Mouse (Mus musculus) inflammation-experienced regulatory T-cells, adult 6 months (primary cell): Measurements from ENCODE around the gene Rab12. TPM values are rescaled to one million over a fixed set of nuclear protein-coding genes. Genes with fewer than 3 reads are reported as not detected.

Source experiments
- ATAC-seq: one replicate; pipeline ENCODE4 v1.8.0; 2017
- polyA plus RNA-seq, 3 experiments: library from polyadenylated mRNA; unstranded; fragments of 100-300 nt; shearing (Covaris generic); gene quantifications; one replicate each; pipeline ENCODE4 v1.2.1; 2017

Gene Rab12
- polyA plus RNA-seq, 3 experiments from 2014 or later: 9.0 to 19.3 (median 19.0) TPM

- ATAC-seq: no peak
These were observed 71.6 kb downstream of the Rab12 start for GRCm38 (mm10) chr17:66447978-66448377.

DNA sequence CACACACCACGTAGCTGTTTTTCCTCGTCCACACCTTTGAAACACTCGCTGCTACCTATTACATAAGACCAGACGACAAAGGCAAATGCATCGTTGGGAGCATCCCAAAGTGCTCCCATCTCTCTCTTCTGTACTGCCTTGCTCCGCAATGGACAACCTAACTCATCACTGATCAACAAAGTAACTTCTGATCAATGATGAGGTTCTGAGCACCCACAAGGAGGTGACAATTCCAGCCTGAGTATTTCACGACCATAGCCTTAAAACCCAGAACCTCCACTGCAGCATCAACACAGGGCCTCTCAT lies 72.6 kb downstream of the Rab12 start:
- no peak for ATAC-seq

- ATAC-seq: no peak
These were observed 73.1 kb downstream of the Rab12 start for GRCm38 (mm10) chr17:66446196-66447006.

Other genes with a start within 250 kb of the Rab12 start
- under 1 TPM in 1 of 3 experiments, not detected in 2; 0.39 TPM for gene Mtcl1, start 70.0 kb downstream of the Rab12 start, polyA plus RNA-seq
- not detected for gene Themis3, start 74.9 kb upstream of the Rab12 start, polyA plus RNA-seq